Mouse (Mus musculus) 416B (cell line): ENCODE measurements at regions not wholly inside any gene's neighbourhood (a gene's known extent, or its start where the extent isn't known, plus 50 kb on each side); places are given as distances from the start of the nearest gene placed in this dataset.
A peak's percentile ranks its signal among the peaks of the same experiment; 100 is the strongest.
"Not testable (repeated sequence)": the region's sequence is repeated elsewhere in the genome, so short reads cannot be mapped to it uniquely, and the experiment has no call there.

ENCODE experiments used
- DNase-seq: peaks from one replicate; pipeline ENCODE4 v3.0.0; 2011; ENCODE audit warnings: low read depth

GRCm38 (mm10) chr16:31508981-31509380, 86.9 kb downstream of the Bdh1 start:
- no peak for DNase-seq

- DNase-seq = no peak
Observed at GRCm38 (mm10) chr16:31510097-31510496, 88.0 kb downstream of the Bdh1 start.

GRCm38 (mm10) chr16:31518816-31519215, 96.7 kb downstream of the Bdh1 start:
- no peak for DNase-seq

- DNase-seq = no peak
Observed at GRCm38 (mm10) chr16:31520081-31520480, 98.0 kb downstream of the Bdh1 start.

- DNase-seq = no peak
Observed at GRCm38 (mm10) chr16:31521786-31522185, 99.7 kb downstream of the Bdh1 start.

GRCm38 (mm10) chr16:31526711-31527344, 104.7 kb downstream of the Bdh1 start:
- DNase-seq = peak; percentile 84

GRCm38 (mm10) chr16:31528596-31529283, 106.7 kb downstream of the Bdh1 start:
- DNase-seq = no peak

GRCm38 (mm10) chr16:31529284-31529958, 107.3 kb downstream of the Bdh1 start:
- DNase-seq = no peak

GRCm38 (mm10) chr16:31530090-31530489, 108.0 kb downstream of the Bdh1 start:
- DNase-seq = no peak

GRCm38 (mm10) chr16:31533196-31533777, 111.2 kb downstream of the Bdh1 start:
- DNase-seq = no peak

GRCm38 (mm10) chr16:31534923-31535523, 112.9 kb downstream of the Bdh1 start:
- no peak for DNase-seq

GRCm38 (mm10) chr16:31536328-31536727, 114.2 kb downstream of the Bdh1 start:
- DNase-seq = no peak

- peak; percentile 12 for DNase-seq
Observed at GRCm38 (mm10) chr16:31538606-31539005, 116.5 kb downstream of the Bdh1 start.

GRCm38 (mm10) chr16:31543499-31544170, 119.6 kb upstream of the Dlg1 start:
- no peak for DNase-seq

- no peak for DNase-seq
Observed at GRCm38 (mm10) chr16:31546062-31546827, 117.0 kb upstream of the Dlg1 start.

- no peak for DNase-seq
Observed at GRCm38 (mm10) chr16:31546828-31547224, 116.4 kb upstream of the Dlg1 start.

GRCm38 (mm10) chr16:31547391-31547790, 115.9 kb upstream of the Dlg1 start:
- no peak for DNase-seq

GRCm38 (mm10) chr16:31549975-31550374, 113.3 kb upstream of the Dlg1 start:
- DNase-seq = peak; percentile 36

GRCm38 (mm10) chr16:31550539-31550938, 112.7 kb upstream of the Dlg1 start:
- not testable (repeated sequence) for DNase-seq

- no peak for DNase-seq
Observed at GRCm38 (mm10) chr16:31551416-31552151, 111.7 kb upstream of the Dlg1 start.
